Mouse (Mus musculus): ENCODE results near the gene Nelfa. TPM values are rescaled to one million over a fixed set of nuclear protein-coding genes. Genes with fewer than 3 reads are reported as not detected.
A peak's percentile ranks its signal among the peaks of the same experiment; 100 is the strongest.
"Not testable (repeated sequence)": the region's sequence is repeated elsewhere in the genome, so short reads cannot be mapped to it uniquely, and the experiment has no call there.

The Nelfa gene
- 10 to 100 TPM; 18.8 to 19.8 TPM for total RNA-seq (2021)

- intact Hi-C loops (cut with DNase I) = loop anchor here (2.0 to 5.0 kb wide), 4 partner anchors 47 to 279 kb away; partner anchors contain the start of genes Gm1673, Letm1, Nsd2 and Tacc3
- peak; percentile 100 for DNase-seq (ENCODE audit: low spot score in 2 of 2)
Measured at GRCm38 (mm10) chr5:33936120-33936707, at the start of gene Nelfa. TSS of gene Nelfa (minus strand) at chr5:33936413.

GRCm38 (mm10) chr5:33983309-33984121 is 47.3 kb upstream of the Nelfa start, which contains the start of gene Gm1673:
TSS of gene Gm1673 (plus strand) at chr5:33983433.
- intact Hi-C loops (cut with DNase I) = loop anchor here (2.0 kb wide), 1 partner anchor 47 kb away; the partner anchor contains the start of gene Nelfa
- DNase-seq (ENCODE audit: low spot score in 2 of 2) = peak; percentile 92 to 94

DNA sequence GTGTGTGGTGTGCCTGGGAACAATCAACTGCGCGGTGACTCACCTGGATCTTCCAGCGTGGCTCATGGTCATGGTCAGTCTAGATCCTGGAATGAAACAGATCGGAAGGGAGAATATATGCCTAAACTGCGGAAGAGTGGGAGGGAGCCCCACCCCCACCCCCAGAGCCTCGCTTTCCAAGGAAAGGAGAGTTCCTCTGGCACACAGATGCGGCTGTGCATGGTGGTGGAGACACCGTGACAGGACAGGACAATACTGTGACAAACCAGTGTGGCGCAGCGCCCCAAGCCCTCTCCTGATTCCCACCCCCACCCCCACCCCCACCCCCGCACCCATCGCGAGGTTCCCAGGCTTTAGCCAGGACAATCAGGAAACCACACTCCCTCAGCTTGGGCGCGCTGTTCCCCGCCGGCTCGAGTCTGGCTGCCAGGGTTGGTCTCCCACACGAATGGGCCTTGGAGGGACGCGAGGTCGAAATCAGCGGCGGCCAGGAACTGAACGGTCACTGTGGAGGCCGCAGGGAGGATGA is 46.6 kb upstream of the Nelfa start:
- peak in 1 of 2 experiments; percentile 39 for DNase-seq (ENCODE audit: low spot score in 2 of 2)
- intact Hi-C loops (cut with DNase I) = loop anchor here (2.0 kb wide), 1 partner anchor 46 kb away; the partner anchor contains the start of gene Nelfa

GRCm38 (mm10) chr5:33976267-33976666 is 40.1 kb upstream of the Nelfa start:
- DNase-seq (ENCODE audit: low spot score in 2 of 2) = no peak
- intact Hi-C loops (cut with DNase I) = no loop called here

DNA sequence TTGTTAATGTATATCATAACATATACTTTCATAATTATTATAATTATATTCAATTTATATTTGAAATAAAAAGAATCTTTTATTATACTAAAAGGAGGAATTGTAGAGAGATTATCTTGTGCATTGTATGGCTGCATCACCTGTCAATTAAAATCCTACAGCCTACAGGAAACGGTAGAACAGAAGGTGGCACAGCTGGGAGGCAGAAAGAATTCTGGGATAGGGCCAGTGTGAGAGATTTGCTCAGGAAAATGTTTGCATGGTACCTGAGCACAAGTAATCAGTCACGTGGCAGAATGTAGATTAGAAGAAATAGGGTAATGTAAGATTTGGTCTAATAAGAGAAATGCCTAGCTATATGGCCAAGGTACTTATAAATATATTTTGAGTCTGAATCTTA is 38.5 kb upstream of the Nelfa start:
- intact Hi-C loops (cut with DNase I) = no loop called here
- no peak for DNase-seq (ENCODE audit: low spot score in 2 of 2)

DNA sequence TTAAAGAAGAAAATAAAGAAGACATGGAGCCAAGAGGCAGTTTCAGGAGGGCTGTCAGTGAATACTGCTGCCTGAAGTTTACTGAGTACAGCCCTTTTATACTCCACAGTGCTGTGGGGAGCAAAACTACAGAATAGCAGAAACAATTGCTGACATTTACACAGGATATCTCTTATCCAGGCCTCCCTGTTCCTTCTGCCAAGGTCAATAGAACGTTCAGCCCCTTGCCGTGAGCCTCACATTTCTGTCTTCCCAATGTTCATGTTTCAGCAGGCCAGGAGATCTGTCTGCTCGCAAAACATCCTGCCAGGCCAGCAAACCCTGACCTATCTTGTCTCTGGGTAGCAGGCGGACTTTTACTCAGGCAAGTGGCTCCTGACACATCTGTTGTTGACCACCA is 23.2 kb upstream of the Nelfa start:
- no peak for DNase-seq (ENCODE audit: low spot score in 2 of 2)
- intact Hi-C loops (cut with DNase I) = loop anchor here (5.0 kb wide), 1 partner anchor 277 kb away; no protein-coding TSS in a partner anchor

DNA sequence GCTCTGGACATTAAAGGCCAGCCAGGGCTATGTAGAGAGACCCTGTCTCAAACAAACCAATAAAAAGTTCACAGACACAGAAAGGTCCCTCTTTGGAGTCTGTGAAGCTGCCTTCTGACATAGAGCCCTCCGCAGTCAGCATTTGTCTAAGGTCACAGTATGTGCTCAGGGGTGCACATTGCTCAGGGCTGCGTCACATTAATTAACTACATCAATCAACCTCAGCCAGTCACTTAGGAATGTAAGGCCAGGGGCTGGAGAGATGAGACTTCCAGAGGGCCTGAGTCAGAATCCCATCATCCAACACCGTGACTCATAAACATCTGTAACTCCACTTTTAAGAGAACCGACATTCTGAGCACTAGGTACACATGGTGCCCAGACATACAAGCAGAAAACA is 19.7 kb upstream of the Nelfa start:
- DNase-seq (ENCODE audit: low spot score in 2 of 2) = no peak
- intact Hi-C loops (cut with DNase I) = loop anchor here (5.0 kb wide), 1 partner anchor 274 kb away; no protein-coding TSS in a partner anchor

DNA sequence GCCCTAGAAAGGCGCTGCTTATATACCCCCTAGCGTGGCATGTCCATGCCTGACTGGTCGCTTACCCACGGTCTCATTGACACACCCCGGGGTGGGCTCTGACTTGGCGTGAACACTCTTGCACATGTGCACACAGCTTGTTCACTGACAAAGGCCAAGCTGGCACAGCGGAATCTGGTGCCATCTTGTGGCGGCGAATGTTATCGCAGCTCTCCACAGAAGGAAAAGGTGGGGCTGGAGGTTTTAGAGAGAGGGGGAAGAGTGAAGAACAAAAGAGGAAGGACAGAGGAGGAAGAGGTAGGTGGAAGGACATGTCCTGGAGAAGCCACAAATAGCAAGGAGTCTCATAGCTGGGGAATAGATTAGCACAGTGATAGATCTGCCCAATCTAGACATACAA is 18.1 kb upstream of the Nelfa start:
- intact Hi-C loops (cut with DNase I) = loop anchor here (5.0 kb wide), 1 partner anchor 102 kb away; no protein-coding TSS in a partner anchor
- DNase-seq (ENCODE audit: low spot score in 2 of 2) = peak; percentile 83 to 88

GRCm38 (mm10) chr5:33953471-33954185 is 17.4 kb upstream of the Nelfa start:
- DNase-seq (ENCODE audit: low spot score in 2 of 2) = no peak
- intact Hi-C loops (cut with DNase I) = loop anchor here (5.0 kb wide), 1 partner anchor 101 kb away; no protein-coding TSS in a partner anchor

DNA sequence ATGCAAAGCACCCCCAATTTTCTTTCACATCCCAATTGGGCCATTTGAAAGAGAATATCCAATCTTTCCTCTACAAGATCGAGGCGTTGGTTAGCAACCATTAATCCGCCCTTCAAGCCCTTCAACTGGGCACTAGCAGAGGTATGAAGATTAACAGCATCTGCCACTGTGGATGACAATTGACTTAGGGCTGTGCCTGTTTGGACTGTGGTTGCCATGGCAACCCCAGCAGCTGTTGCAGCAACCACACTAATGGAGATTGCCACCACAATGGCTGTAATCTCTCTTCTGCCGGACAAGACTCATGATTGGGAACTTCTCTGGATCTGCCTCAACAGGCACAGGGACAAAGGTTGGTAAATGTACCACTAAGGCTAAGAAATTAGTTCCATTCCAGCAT is 12.1 kb upstream of the Nelfa start:
- no peak for DNase-seq (ENCODE audit: low spot score in 2 of 2)
- intact Hi-C loops (cut with DNase I) = no loop called here

- not testable (repeated sequence) for DNase-seq (ENCODE audit: low spot score in 2 of 2)
Measured at GRCm38 (mm10) chr5:33947035-33947434, 10.8 kb upstream of the Nelfa start.

DNA sequence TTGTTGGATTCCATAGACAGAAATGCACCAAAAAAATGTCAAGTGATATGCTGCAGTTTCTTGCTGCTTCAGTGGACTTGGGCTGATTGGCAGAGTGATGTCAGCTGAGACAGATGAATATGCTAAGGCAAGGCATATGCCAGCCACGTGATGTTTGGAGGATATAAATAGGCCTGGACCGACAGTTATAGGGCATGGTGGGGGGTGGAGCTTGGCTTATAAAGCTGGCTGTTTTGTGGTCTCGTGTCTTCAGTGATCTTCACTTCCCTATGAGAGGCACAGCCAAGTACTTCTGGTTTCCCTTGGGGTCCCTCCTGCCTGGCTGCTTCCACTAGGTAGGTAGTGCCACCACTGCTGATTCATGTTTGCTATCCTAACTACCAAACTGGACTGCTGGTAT is 2.2 kb upstream of the Nelfa start:
- no peak for DNase-seq (ENCODE audit: low spot score in 2 of 2)
- intact Hi-C loops (cut with DNase I) = loop anchor here (5.0 kb wide), 2 partner anchors 116 to 281 kb away; partner anchors contain the start of genes Nsd2, Tacc3 and Tmem129

More at GRCm38 (mm10) chr5:33947035-33947434, 10.8 kb upstream of the Nelfa start:
- intact Hi-C loops (cut with DNase I) = not testable (repeated sequence)

DNA sequence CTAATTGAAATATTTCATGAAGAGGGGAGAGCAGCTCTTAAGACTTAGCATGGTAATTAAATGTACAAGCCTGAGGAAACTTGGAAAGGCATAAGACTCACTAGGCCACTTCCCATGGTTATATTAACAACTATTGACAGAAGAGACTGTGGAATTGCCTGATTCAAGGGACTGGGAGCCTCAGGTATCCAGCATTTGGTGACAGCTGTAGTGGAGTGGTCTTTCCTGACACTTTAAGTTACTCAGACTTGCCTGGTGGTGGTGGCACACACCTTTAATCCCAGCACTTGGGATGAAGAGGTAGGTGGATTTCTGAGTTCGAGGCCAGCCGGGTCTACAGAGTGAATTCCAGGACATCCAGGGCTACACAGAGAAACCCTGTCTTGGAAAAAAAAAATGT is 1.0 kb upstream of the Nelfa start:
- DNase-seq (ENCODE audit: low spot score in 2 of 2) = no peak
- intact Hi-C loops (cut with DNase I) = loop anchor here (2.0 to 5.0 kb wide), 4 partner anchors 46 to 280 kb away; partner anchors contain the start of genes Gm1673, Letm1, Nsd2 and Tacc3

DNA sequence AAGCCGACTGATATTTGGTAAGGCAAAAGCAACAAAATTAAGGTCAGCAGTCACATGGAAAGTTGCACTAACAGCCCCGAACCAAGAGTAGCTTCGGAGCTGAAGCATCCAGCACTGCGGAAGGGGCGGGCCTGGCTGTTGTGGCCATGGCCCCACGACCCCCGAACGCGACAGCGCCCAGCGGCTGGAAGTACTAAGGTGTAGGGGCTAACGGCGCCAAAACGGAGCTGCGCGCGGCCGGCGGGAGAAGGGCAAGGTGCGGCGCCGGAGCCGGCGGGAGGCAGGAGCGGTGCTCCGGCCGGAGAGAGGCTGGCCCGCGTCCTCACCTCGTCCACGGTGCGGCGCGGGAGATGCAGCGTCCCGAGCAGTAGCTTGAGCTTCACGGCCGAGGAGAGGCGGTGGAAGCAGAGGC is 507 bp downstream of the Nelfa start:
- no peak for DNase-seq (ENCODE audit: low spot score in 2 of 2)
- intact Hi-C loops (cut with DNase I) = loop anchor here (2.0 to 5.0 kb wide), 4 partner anchors 47 to 278 kb away; partner anchors contain the start of genes Gm1673, Letm1, Nsd2 and Tacc3

GRCm38 (mm10) chr5:33934877-33935276 is 1.3 kb downstream of the Nelfa start:
- intact Hi-C loops (cut with DNase I) = loop anchor here (5.0 kb wide), 2 partner anchors 113 to 278 kb away; partner anchors contain the start of genes Nsd2, Tacc3 and Tmem129
- no peak for DNase-seq (ENCODE audit: low spot score in 2 of 2)

DNA sequence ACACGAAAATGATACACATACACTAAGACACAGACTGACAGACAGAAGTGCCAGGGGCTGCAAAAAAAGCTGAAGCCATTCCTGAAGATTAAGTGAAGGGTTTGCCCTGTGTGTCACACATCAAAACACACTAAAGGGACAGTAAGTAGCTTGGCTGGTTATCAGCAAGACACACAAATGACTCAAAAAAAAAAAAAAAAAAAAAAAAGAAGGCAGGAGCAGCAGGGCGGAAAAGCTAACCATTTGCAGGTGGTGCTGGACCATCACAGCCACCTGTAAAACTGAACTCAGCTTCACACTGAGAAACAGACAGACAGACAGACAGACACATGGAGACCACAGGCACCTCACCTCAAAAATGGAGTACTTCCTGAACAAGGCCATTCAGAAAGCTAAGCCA is 2.1 kb downstream of the Nelfa start:
- no peak for DNase-seq (ENCODE audit: low spot score in 2 of 2)
- intact Hi-C loops (cut with DNase I) = no loop called here

GRCm38 (mm10) chr5:33932413-33932812 is 3.8 kb downstream of the Nelfa start:
- intact Hi-C loops (cut with DNase I) = no loop called here
- DNase-seq (ENCODE audit: low spot score in 2 of 2) = peak in 1 of 2 experiments; percentile 70

DNA sequence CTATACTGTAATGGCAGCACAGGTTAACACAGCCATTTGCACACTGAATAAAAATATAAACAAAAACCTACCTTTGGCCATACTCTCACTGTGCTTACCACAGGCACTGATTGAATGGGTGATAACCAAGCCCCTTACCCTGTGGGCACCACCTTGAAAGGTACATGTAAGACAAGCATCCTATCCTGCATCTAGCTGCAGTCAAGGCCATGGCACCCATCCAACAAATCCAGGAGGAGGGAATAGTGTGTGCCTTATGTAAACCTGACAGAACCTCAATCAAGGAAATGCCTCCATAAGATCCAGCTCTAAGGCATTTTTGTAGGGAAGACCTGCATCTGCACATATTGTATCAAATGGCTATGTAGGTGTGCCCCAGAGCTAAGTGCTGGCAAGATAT is 10.0 kb downstream of the Nelfa start:
- intact Hi-C loops (cut with DNase I) = no loop called here
- DNase-seq (ENCODE audit: low spot score in 2 of 2) = no peak

GRCm38 (mm10) chr5:33922566-33922965 is 13.6 kb downstream of the Nelfa start:
- intact Hi-C loops (cut with DNase I) = no loop called here
- no peak for DNase-seq (ENCODE audit: low spot score in 2 of 2)
